Mouse (Mus musculus): ENCODE results near the gene BC049352.

DNA sequence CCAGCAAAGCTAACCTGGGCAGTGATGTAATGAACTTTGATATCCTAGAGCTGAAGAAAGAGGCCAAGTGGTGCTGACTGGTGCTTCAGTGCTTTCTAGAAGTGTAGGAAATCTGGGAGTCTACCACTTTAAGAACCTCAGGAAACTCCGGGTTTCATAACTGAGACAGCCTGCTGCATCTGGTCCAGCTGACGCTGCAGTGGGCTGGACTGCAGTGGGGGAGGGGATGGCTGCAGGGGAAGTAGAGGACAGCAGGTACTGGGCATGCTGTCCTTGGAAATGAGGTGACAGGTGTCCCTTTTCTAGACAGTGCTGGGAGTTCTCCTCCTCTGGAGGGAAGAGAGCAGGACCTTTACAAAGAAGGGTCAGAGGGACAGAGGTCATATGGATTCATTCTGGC, at the start of gene BC049352:
- TF ChIP-seq MAX (IDR thresholded peaks at IDR 0.05) (no peak), CTCF (IDR thresholded peaks at IDR 0.05; ENCODE audit: control insufficient read depth, insufficient read depth, insufficient read length) (no peak), USF1 (IDR thresholded peaks at IDR 0.05; ENCODE audit: low read depth) (no peak), MYOG (IDR thresholded peaks at IDR 0.05; ENCODE audit: control insufficient read depth, extremely low read depth, insufficient read length) (no peak)
